Mouse (Mus musculus) embryo, embryonic 10.5 days (tissue): ENCODE measurements around the gene 1500009L16Rik.
A peak's percentile ranks its signal among the peaks of the same experiment; 100 is the strongest.

Source experiments
- DNase-seq: peaks from one replicate; pipeline ENCODE4 v3.0.0-alpha.2; 2015; ENCODE audit warnings: low spot score

1500009L16Rik gene

DNA sequence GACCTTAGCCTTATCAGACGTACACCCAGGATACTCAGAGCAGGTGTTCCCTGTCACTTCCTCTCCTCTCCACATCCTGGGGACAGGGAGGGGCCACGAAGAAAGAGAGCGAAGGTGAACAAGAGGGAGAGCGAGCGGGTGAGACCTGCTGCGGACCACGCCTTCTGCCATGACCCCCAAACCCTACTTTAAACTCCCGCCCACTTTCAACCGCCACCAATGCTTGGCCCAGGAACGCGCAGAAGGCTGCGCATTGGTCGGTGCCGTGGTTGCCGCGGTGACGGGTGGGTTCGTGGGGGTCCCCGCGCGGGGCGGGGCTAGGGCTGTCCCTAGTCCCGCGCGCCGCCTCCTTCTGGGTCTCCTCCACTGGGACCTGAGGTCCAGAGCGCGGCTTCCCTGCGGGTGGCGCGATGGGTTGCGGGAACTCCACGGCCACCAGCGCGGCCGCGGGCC, at the start of gene 1500009L16Rik:
Gene 1500009L16Rik, plus strand, starts transcription at position 287 of the 453 bp plus-strand sequence.
- DNase-seq: peak; percentile 94

DNA sequence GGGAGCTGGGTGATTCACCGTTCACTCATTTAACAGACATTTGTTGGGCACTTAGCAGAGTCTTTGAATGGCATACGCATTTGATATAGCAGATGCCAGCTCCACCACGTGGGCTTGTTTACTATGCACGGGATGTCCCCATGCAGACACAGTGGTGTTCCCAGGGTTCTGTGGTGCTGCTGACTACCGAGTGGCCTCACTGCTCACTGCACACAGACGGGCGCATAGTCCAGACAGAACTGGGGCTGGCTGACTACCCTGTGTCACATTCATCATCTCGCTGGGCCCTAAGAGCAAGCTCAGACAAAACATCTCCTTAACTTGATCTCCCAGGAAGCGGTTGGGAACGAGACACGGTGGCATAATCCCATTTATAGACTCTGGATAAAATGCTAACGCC, 41.3 kb upstream of the 1500009L16Rik start:
- no peak for DNase-seq

- no peak for DNase-seq
These were observed 34.5 kb upstream of the 1500009L16Rik start for GRCm38 (mm10) chr10:83688215-83688614.

- DNase-seq: no peak
These were observed 30.3 kb upstream of the 1500009L16Rik start for GRCm38 (mm10) chr10:83692175-83692895.

GRCm38 (mm10) chr10:83696226-83696625, 26.4 kb upstream of the 1500009L16Rik start:
- DNase-seq: no peak

DNA sequence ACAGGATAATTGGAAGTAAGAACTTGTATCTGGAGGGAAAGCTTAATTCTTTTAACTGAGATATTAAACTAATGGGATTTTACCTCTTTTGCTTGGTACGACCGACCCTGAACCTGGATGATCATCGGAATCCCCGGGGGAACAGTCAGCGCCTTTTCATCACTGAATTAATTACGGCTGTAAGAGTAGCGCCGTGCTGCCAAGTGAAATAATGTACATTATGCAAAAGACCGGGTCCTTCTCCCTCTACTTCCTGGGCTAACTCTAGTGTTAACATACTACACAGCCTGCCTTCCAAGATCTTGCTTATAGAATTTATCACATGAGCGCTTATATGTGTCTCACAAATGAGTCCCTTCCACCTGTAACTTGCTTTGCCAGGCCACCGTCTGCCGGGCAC, 16.0 kb upstream of the 1500009L16Rik start:
- no peak for DNase-seq

GRCm38 (mm10) chr10:83709920-83710319, 12.7 kb upstream of the 1500009L16Rik start:
- DNase-seq: no peak

GRCm38 (mm10) chr10:83711769-83712168, 10.9 kb upstream of the 1500009L16Rik start:
- DNase-seq: no peak

- no peak for DNase-seq
These were observed 3.7 kb upstream of the 1500009L16Rik start for GRCm38 (mm10) chr10:83718855-83719474.

DNA sequence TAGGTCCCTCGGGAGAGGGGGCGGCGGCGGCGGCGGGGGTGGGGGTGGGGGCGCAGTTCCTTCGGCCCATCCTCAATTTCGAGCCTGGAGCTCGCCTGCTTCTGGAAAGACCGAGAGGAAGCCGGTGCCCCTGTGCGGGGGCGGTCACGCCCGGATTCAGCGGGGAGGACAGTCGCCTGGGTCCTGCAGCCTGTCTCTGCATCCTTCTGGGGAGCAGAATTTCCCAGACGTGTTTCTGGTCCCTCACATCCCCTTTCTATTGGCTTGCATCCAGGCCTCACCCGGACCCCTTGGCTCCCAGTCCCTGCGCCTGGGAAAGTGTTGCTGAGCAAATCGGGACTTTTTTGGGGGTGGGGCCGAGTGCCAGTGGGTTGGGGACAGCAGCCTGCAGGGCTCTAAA, 390 bp downstream of the 1500009L16Rik start:
- DNase-seq: peak; percentile 50

DNA sequence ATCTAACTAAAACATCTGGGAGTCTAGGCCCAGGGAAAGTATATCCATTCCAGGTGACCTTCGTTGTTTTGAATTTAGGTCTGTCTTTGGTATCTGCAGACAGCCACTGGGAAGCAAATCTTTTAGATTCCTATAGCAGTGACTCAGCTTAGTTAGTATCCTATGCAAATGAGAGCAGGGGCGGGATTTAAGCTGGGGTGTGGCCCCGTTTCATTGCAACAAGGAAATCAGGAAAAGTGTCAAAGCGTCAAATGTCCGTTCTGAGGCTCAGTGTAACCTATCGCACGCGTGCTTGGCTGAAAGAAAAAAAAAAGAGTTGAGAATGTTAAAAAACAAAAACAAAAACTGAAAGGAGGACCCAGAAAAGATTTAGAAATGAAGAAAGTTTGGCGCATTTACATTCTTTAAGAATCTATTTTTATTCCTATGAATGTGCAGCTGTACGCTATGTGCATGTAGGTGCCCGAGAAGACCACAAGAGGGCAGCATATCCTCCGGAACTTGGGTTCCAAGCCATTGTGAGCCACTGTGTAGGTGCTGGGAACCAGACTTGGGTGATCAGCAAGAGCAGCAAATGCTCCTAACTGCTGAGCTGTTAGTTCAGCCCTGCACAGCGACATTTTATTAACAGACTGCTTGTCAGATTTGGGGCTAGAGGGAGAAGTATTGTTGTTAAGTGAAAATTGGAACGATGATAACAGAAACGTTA, 1.8 kb downstream of the 1500009L16Rik start:
- peak; percentile 36 for DNase-seq

GRCm38 (mm10) chr10:83726164-83726563, 3.5 kb downstream of the 1500009L16Rik start:
- no peak for DNase-seq

DNA sequence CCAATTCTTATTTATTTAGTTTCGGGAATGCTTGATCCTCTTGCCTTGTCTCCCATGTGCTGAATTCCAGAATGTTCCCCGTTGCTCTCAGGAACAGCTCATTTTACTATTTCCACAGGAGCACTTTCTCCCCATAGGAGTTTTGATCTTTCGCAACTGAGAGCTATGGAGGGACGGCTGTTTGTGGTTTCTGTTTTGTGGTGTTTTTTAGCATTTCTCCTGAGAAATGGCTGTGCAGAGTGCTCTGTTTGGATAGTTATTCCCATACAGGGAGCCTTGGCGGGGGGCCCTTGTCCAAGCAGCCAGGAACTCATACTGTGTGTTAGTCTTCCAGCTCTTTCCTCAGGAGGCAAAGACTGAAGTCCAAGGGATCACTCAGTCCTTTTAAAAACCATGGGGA, 5.2 kb downstream of the 1500009L16Rik start:
- DNase-seq: no peak

DNA sequence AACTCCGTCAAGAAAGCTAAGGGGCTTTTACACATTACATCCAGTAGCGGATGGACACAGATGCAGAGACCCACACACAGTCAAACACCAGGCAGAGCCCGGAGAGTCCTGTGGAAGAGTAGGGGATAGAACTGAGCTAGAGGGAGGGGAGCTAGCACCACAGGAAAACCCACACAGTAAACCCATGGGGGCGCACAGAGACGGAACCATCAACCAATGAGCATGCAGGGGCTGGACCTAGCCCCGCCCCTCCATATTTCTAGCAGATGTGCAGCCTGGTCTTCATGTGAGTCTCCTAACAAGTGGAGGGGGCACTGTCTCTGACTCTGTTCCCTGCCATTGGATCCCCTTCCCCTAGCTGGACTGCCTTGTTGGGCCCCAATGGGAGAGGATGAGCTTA, 5.9 kb downstream of the 1500009L16Rik start:
- no peak for DNase-seq

DNA sequence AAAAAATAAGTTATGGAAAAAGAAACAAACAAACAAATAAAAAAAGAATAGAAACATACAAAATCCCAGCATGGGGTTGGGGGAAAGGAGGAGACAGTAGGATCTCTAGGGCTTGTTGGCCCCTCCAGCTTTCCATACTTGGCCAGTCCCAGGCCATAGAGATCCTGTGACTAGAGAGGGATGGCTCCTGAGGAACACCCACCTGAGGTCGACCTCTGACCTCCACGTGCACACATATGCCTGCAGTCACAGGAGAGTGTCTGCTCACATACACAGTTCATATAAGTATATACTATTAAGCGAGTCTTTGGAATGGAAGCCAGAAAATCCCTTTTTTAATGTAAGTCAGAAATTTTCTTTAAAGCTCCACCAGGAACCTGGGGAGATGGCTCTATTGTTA, 6.4 kb downstream of the 1500009L16Rik start:
- DNase-seq: no peak

- peak; percentile 87 for DNase-seq
These were observed 6.8 kb downstream of the 1500009L16Rik start for GRCm38 (mm10) chr10:83729492-83729891.

- no peak for DNase-seq
These were observed 11.1 kb downstream of the 1500009L16Rik start for GRCm38 (mm10) chr10:83733725-83734124.

- DNase-seq: no peak
These were observed 16.5 kb downstream of the 1500009L16Rik start for GRCm38 (mm10) chr10:83738996-83739655.

GRCm38 (mm10) chr10:83744656-83745055, 22.0 kb downstream of the 1500009L16Rik start:
- DNase-seq: no peak

DNA sequence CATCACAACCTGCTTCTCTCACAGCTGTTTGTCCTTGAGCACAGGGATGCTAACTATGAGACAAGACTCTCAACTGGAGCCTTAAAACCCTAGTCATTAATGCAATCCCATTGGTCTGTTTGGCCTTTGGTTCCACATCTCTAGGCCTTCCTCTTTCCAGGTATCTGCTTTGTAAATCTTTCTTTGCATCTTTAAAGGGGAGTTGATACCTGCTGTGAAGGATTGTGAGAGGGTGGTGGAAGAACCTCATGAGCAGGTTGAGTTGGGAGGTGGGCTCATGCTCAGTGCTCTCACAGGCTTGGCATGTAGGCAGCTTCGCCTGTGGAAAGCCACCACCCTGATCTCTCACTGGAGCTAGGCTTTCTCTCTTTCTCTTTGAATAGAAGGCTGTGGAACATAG, 30.4 kb downstream of the 1500009L16Rik start:
- no peak for DNase-seq

GRCm38 (mm10) chr10:83757343-83757962, 34.8 kb downstream of the 1500009L16Rik start:
- DNase-seq: no peak

DNA sequence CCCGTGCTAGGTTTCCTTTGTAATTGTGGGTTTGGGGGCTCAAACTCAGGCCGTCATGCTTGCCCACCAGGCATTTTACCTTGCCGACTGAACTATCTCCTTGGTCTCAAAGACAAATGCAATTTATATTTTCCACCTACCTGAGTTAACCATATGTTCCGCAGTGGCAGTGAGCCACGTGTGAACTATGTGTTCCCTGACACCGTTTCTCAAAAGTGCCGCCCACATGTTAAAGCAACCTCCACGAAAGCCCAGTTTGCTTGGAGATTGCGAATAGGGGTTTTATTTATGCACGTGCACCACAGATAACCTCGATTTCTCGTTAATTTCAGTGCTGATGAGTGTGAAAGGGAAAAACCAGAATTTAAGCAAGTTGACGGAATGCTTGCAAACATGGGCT, 36.1 kb downstream of the 1500009L16Rik start:
- no peak for DNase-seq
